Mouse (Mus musculus): ENCODE results near the gene Shc3.

DNA sequence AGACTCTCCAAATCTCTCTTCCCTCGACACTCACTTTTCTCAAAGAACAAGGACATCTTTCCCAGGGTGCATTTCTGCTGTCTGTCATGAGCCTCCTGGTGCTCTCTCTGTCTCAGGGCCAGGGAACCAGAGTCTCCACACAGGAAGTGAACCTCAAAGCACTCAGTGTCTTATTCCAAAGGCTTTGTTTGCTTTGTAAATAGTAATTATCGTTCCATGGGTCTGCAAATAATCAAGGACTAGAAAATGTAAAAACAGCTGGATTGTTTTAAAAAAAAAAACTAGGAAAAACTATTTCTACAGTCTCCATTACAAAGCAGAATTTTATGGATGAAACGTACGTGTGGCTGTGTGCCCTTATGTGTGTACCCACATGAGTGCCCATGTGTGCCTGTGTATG is 178.8 kb downstream of the Shc3 start:
- TF ChIP-seq GATA1 (IDR thresholded peaks at IDR 0.05; ENCODE audit: borderline replicate concordance, low read length), result no peak
- no peak for TF ChIP-seq CTCF (IDR thresholded peaks at IDR 0.05; ENCODE audit: low read depth, low read length)
- TF ChIP-seq POLR2AphosphoS5 (IDR thresholded peaks at IDR 0.05; ENCODE audit: insufficient replicate concordance, low read depth, low read length), result no peak
